Mouse (Mus musculus) left cerebral cortex, postnatal 25 days (tissue): ENCODE measurements at regions not wholly inside any gene's neighbourhood (a gene's known extent, or its start where the extent isn't known, plus 50 kb on each side); places are given as distances from the start of the nearest gene placed in this dataset.
A peak's percentile ranks its signal among the peaks of the same experiment; 100 is the strongest.
"Not testable (repeated sequence)": the region's sequence is repeated elsewhere in the genome, so short reads cannot be mapped to it uniquely, and the experiment has no call there.

Experiments used
- DNase-seq, 2 experiments: peaks; one replicate each; pipeline ENCODE4 v3.0.0; 2022; ENCODE audit warnings: low spot score in 2 of 2, mixed read lengths in 1 of 2
- intact Hi-C: fragments of 180-260 bp; cut with DNase I; formaldehyde crosslinking; loops from one replicate; pipeline ENCODE4 v1.15.1; 2025

GRCm38 (mm10) chr1:143217401-143217800 is 423.1 kb upstream of the B3galt2 start:
- intact Hi-C loops = no loop called here
- DNase-seq = no peak

- intact Hi-C loops = no loop called here
- no peak for DNase-seq
These were observed 408.5 kb upstream of the B3galt2 start for GRCm38 (mm10) chr1:143231969-143232368.

- intact Hi-C loops = no loop called here
These were observed 381.8 kb upstream of the B3galt2 start for GRCm38 (mm10) chr1:143258470-143259215.

GRCm38 (mm10) chr1:143263263-143264038 is 377.0 kb upstream of the B3galt2 start:
- intact Hi-C loops = no loop called here

More at GRCm38 (mm10) chr1:143258470-143259215, 381.8 kb upstream of the B3galt2 start:
- DNase-seq = no peak

GRCm38 (mm10) chr1:143265216-143265615 is 375.2 kb upstream of the B3galt2 start:
- DNase-seq = no peak
- intact Hi-C loops = no loop called here

More at GRCm38 (mm10) chr1:143263263-143264038, 377.0 kb upstream of the B3galt2 start:
- no peak for DNase-seq

- no peak for DNase-seq
- intact Hi-C loops = no loop called here
These were observed 354.0 kb upstream of the B3galt2 start for GRCm38 (mm10) chr1:143286274-143286967.

GRCm38 (mm10) chr1:143287448-143287847 is 353.0 kb upstream of the B3galt2 start:
- intact Hi-C loops = no loop called here
- no peak for DNase-seq

- intact Hi-C loops = no loop called here
- no peak for DNase-seq
These were observed 343.9 kb upstream of the B3galt2 start for GRCm38 (mm10) chr1:143296555-143296954.

- intact Hi-C loops = no loop called here
- no peak for DNase-seq
These were observed 333.1 kb upstream of the B3galt2 start for GRCm38 (mm10) chr1:143307379-143307778.

GRCm38 (mm10) chr1:143318381-143318780 is 322.1 kb upstream of the B3galt2 start:
- peak; percentile 17 to 78 for DNase-seq
- intact Hi-C loops = no loop called here

GRCm38 (mm10) chr1:143319568-143319967 is 320.9 kb upstream of the B3galt2 start:
- intact Hi-C loops = no loop called here
- no peak for DNase-seq

GRCm38 (mm10) chr1:143351388-143351787 is 289.1 kb upstream of the B3galt2 start:
- intact Hi-C loops = no loop called here
- DNase-seq = no peak

GRCm38 (mm10) chr1:143360256-143360655 is 280.2 kb upstream of the B3galt2 start:
- intact Hi-C loops, DNase-seq: not testable (repeated sequence)

- intact Hi-C loops = no loop called here
- DNase-seq = no peak
These were observed 248.6 kb upstream of the B3galt2 start for GRCm38 (mm10) chr1:143391851-143392250.
